Mouse (Mus musculus) lung, postnatal 0 days (tissue): ENCODE measurements around the gene Lhfpl2. TPM values are rescaled to one million over a fixed set of nuclear protein-coding genes. Genes with fewer than 3 reads are reported as not detected.

ENCODE experiments used
- ATAC-seq: fragments of 200-750 bp; cut with Nextera tagmentation; 2 replicates; pipeline ENCODE4 v1.8.0; 2017; ENCODE audit warnings: moderate library complexity
- DNase-seq: peaks from one replicate; pipeline ENCODE4 v3.0.0-alpha.2; 2016; ENCODE audit warnings: low spot score
- H3K27ac ChIP-seq: fragments of 300-500 bp; sonication (generic); 2 replicates; pipeline ENCODE4 v1.5.1; 2014; ENCODE audit warnings: antibody characterized with exemption, mild to moderate bottlenecking, low read length, mixed read lengths
- H3K27me3 ChIP-seq: fragments of 300-500 bp; sonication (generic); replicated peaks from 2 replicates; pipeline ENCODE4 v1.6.1; 2014; ENCODE audit warnings: low read length, mixed read lengths; ENCODE audit not compliant: insufficient read depth
- H3K36me3 ChIP-seq: fragments of 300-500 bp; sonication (generic); 2 replicates; pipeline ENCODE4 v1.6.1; 2014; ENCODE audit warnings: low read length, mixed read lengths; ENCODE audit not compliant: insufficient read depth
- H3K4me1 ChIP-seq: fragments of 300-500 bp; sonication (generic); 2 replicates; pipeline ENCODE4 v1.6.1; 2014; ENCODE audit warnings: antibody characterized with exemption, low read depth, low read length, mixed read lengths; ENCODE audit not compliant: insufficient read depth
- H3K4me2 ChIP-seq: fragments of 300-500 bp; sonication (generic); replicated peaks from 2 replicates; pipeline ENCODE4 v1.6.1; 2014; ENCODE audit warnings: low read depth, mild to moderate bottlenecking, low read length, moderate library complexity, mixed read lengths
- H3K4me3 ChIP-seq: fragments of 300-500 bp; sonication (generic); 2 replicates; pipeline ENCODE4 v1.5.1; 2014; ENCODE audit warnings: low read depth, low read length
- H3K9ac ChIP-seq: fragments of 300-500 bp; sonication (generic); replicated peaks from 2 replicates; pipeline ENCODE4 v1.6.1; 2014; ENCODE audit warnings: low read depth, mild to moderate bottlenecking
- H3K9me3 ChIP-seq: fragments of 300-500 bp; sonication (generic); 2 replicates; pipeline ENCODE4 v1.6.1; 2016; ENCODE audit warnings: low read length, mixed read lengths
- CTCF ChIP-seq: IDR thresholded peaks from 2 replicates; pipeline ENCODE4 v1.5.1; 2016; ENCODE audit warnings: antibody characterized with exemption, mild to moderate bottlenecking
- EP300 ChIP-seq: IDR thresholded peaks from 2 replicates; pipeline ENCODE4 v1.6.1; 2016; ENCODE audit warnings: antibody characterized with exemption, mild to moderate bottlenecking, control low read depth
- WGBS: fragments of 180-500 bp; shearing (Covaris S2); extraction: QIAGEN DNeasy Blood & Tissue Kit; methylation state at CpG from one replicate; pipeline ENCODE4 v1.1.7; 2014; 5-methylcytosine and 5-hydroxymethylcytosine counted together
- polyA plus RNA-seq: library from polyadenylated mRNA; unstranded; fragments of >200 nt; fragmentation: Nextera tagmentation; extraction: Ambion mirVana; gene quantifications from 2 replicates; pipeline ENCODE4 v1.2.1, GENCODE M21; 2015

Gene Lhfpl2
- polyA plus RNA-seq, 1 experiment from 2014 or later = 19.9 TPM

GRCm38 (mm10) chr13:94059373-94059772 is 1.8 kb downstream of the Lhfpl2 start:
- Histone ChIP-seq H3K4me1 (peaks cover 16% of the 10 kb centered on the region), H3K4me3 (no peak overlapping the region), H3K9me3 (no peaks in the 10 kb centered on the region), H3K4me2 (peak overlapping the region; percentile 99; the same call in 1 of the 2 replicates), H3K36me3 (no peaks in the 10 kb centered on the region), H3K9ac (no peak overlapping the region), H3K27me3 (no peaks in the 10 kb centered on the region), H3K27ac (no peak overlapping the region)
- TF ChIP-seq EP300 = no peak
- no peak for TF ChIP-seq CTCF
- WGBS = 86% methylated on average over 4 of the region's 4 CpGs
- ATAC-seq (no peak), DNase-seq (no peak)

- Histone ChIP-seq H3K27ac (no peak overlapping the region), H3K4me2 (no peak overlapping the region)
These were observed 2.2 kb downstream of the Lhfpl2 start for GRCm38 (mm10) chr13:94059778-94060177.

GRCm38 (mm10) chr13:94060461-94060860 is 2.9 kb downstream of the Lhfpl2 start:
- no peaks in the 10 kb centered on the region for H3K27me3 ChIP-seq
- no peak for ATAC-seq
- H3K4me2 ChIP-seq = no peak overlapping the region
- no peaks in the 10 kb centered on the region for H3K9me3 ChIP-seq
- TF ChIP-seq EP300 (no peak), CTCF (no peak)
- H3K9ac ChIP-seq = no peak overlapping the region
- H3K36me3 ChIP-seq = no peaks in the 10 kb centered on the region
- no peak overlapping the region for H3K4me3 ChIP-seq
- DNase-seq = no peak
- WGBS = 85% methylated on average over 3 of the region's 3 CpGs
- H3K4me1 ChIP-seq = peaks cover 16% of the 10 kb centered on the region
- no peak overlapping the region for H3K27ac ChIP-seq

More at GRCm38 (mm10) chr13:94059778-94060177, 2.2 kb downstream of the Lhfpl2 start:
- no peaks in the 10 kb centered on the region for H3K27me3 ChIP-seq
- DNase-seq (peak; percentile 44), ATAC-seq (no peak)
- WGBS = 85% methylated on average over 6 of the region's 6 CpGs
- TF ChIP-seq CTCF (peak; percentile 74), EP300 (no peak)
- H3K9ac ChIP-seq = no peak overlapping the region
- H3K4me3 ChIP-seq = no peak overlapping the region
- H3K9me3 ChIP-seq = no peaks in the 10 kb centered on the region
- no peaks in the 10 kb centered on the region for H3K36me3 ChIP-seq
- peaks cover 16% of the 10 kb centered on the region for H3K4me1 ChIP-seq

- TF ChIP-seq CTCF (no peak), EP300 (no peak)
- Histone ChIP-seq H3K9me3 (no peaks in the 10 kb centered on the region), H3K36me3 (no peaks in the 10 kb centered on the region), H3K4me1 (peaks cover 16% of the 10 kb centered on the region), H3K27me3 (no peaks in the 10 kb centered on the region), H3K4me3 (no peak overlapping the region), H3K4me2 (no peak overlapping the region), H3K27ac (no peak overlapping the region), H3K9ac (no peak overlapping the region)
- WGBS = 69% methylated on average over 9 of the region's 9 CpGs
- no peak for DNase-seq
- ATAC-seq = no peak
These were observed 3.8 kb downstream of the Lhfpl2 start for GRCm38 (mm10) chr13:94061256-94061877.

GRCm38 (mm10) chr13:94062349-94063111 is 4.9 kb downstream of the Lhfpl2 start:
- no peaks in the 10 kb centered on the region for H3K9me3 ChIP-seq
- 16% methylated on average over 21 of the region's 21 CpGs for WGBS
- H3K9ac ChIP-seq = no peak overlapping the region
- H3K36me3 ChIP-seq = no peaks in the 10 kb centered on the region
- H3K27me3 ChIP-seq = no peaks in the 10 kb centered on the region
- H3K4me2 ChIP-seq = peak overlapping the region; percentile 41
- ATAC-seq (peak; percentile 52), DNase-seq (peak; percentile 70)
- peak overlapping the region; percentile 38 for H3K27ac ChIP-seq
- TF ChIP-seq CTCF (no peak), EP300 (no peak)
- H3K4me3 ChIP-seq = no peak overlapping the region
- H3K4me1 ChIP-seq = peaks cover 21% of the 10 kb centered on the region

- Histone ChIP-seq H3K4me1 (peaks cover 21% of the 10 kb centered on the region), H3K36me3 (no peaks in the 10 kb centered on the region), H3K9me3 (no peaks in the 10 kb centered on the region), H3K4me3 (no peak overlapping the region), H3K9ac (no peak overlapping the region), H3K27me3 (no peaks in the 10 kb centered on the region), H3K27ac (peak overlapping the region; percentile 38), H3K4me2 (peak overlapping the region; percentile 41)
- TF ChIP-seq CTCF (peak; percentile 56), EP300 (no peak)
- 37% methylated on average over 8 of the region's 8 CpGs for WGBS
- DNase-seq (peak; percentile 29), ATAC-seq (peak; percentile 23; the same call in 1 of the 2 replicates)
These were observed 5.6 kb downstream of the Lhfpl2 start for GRCm38 (mm10) chr13:94063156-94063555.
